Mouse (Mus musculus) cerebellum, postnatal 14 days (tissue): ENCODE data around the gene Serpina16.
"Not testable (repeated sequence)": the region's sequence is repeated elsewhere in the genome, so short reads cannot be mapped to it uniquely, and the experiment has no call there.

Source experiments
- DNase-seq, 2 experiments: peaks; one replicate each; pipeline ENCODE4 v3.0.0; 2021; ENCODE audit warnings: mixed read lengths in 2 of 2

The Serpina16 gene

DNA sequence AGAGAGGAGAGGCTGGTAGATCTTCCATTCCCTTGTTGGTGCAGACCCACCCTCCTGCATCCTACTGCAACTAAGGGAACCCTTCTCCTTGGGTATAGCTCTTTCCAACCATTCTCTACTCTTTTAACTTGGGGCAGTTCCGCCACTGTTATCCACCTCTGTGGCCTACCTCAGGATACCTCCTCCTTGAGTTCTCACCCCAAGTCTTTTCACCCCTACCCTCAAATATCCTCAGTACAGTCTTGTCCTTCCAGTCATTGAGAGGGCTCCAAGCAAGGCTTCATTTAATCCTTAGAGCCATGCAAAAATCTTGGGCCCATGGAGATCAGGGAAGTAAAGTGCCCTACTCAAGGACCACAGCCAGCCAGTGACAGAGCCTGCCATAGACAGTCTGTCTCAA is at the start of gene Serpina16:
TSS of gene Serpina16 (minus strand) at position 101 of the 400 bp plus-strand sequence.
- DNase-seq = no peak

DNA sequence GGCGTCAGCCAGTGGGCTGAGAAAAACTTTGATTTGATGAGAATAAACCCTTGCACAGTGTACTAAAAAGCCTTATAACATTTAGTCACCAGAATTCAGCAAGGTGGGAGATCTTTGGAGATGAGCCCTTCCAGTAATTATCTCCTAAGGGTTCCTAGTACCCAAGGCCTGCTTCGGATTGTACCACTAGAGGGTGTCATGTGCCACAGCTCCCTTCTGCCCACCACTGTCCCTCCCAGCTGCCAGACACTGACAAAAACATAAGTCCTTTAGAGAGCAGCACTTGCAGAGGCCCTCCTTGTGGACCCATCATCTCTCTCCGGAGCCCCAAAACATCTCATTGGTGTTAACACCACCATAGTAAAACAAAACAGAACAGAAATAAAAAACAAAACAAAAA is 35.6 kb upstream of the Serpina16 start:
- no peak for DNase-seq

DNA sequence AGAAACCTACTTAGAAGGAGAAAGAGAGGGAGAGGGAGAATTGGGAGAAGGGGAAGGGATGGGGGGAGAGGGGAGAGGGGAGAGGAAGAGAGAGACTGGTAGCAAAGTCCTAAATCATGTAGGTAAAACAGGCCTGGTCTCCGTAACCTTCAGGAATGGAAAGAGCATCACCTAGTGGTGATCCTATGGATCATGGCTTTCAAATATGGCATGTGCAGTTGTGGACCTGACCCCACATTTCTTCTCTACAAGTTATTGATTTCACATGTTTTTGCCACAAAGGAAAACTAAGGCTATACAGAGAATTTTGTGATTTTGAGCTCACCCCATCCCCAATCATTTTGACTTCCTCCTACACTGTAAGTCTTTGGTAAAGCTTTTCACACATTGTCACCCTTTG is 34.5 kb upstream of the Serpina16 start:
- no peak for DNase-seq

DNA sequence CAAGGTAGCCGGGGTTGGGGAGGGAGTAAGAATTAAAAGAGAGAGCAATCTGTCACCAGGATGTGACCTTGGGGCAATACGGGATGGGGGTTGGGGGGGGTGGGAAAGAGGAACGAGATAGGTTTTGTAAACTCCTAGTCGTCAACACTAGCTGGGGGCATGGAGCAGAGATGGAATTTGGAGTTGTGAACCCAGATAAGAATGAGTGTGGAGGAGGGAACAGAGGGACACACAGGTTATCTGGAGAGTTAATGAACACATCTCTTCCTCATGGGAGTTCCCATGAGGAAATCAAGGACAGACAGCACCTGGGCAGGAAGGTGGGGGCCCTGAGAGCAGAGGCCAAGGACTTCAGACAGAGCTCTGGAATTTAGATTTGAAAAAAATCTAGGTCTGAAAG is 30.2 kb upstream of the Serpina16 start:
- no peak for DNase-seq

DNA sequence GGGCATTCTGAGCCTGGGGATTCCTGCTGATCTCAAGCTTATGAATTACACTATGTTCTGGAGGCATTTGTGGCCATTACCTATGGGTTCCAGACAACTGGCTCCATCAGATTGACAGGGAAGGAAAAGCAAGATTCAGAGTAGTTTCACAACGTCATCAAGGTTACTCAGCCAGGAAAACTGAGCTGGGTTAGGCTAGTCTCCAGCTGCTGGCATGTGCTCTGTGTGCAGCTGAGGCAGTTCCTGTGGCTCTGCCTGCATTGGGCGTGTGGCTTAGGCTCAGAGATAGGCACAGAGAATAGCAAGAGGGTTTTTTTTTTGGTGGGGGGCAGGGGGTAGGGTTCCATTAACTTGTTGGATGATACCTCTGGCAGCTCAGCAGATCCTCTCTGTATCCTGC is 29.6 kb upstream of the Serpina16 start:
- DNase-seq = no peak

DNA sequence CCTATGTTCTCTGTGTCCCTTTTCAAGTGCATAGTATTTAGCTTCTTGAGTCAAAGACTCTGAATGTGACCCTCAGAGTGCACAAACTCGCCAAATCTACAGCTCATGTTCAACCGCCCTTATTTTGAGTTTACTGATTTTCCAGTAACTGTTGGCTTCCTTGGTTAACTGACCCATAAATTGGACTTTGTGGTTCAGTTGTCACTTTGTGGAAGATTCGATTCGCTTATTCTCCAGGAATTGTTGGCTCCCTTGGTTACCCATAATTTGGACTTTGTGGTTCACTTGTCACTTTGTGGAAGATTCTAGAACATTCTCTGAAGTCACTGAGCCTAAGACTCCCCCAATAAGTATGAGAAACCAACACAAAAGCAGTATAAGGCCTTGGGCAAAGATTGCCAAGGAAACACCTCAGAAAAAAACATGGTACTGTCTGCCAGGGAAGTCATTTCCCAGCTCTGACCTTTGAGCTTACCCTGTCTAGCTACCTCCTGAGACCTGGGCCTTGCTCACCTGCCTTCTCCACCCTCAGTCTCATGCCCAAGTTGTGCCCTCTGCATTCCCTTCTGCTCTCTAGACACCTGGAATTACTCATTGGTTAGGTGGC is 24.3 kb upstream of the Serpina16 start:
- no peak for DNase-seq

DNA sequence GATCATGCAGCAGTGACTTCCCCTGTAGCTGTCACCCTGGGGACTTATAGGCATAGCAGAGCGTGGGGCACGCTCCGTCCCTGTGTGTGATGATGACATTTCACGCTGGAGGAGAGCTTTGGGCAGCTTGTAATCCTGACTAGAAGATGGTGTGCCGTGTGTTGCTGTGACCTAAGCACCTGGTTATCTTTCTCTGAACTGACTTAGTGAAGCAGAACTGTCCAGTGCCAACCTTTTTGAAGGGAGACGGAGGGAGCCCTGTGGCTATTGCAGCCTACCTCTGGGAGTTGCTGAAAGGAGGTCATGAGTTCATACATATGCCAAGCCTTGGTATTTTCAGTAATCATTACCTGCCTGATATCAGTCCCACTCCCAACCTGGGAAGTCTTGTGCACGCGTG is 19.5 kb upstream of the Serpina16 start, which contains the start of gene Serpina1f:
TSS of gene Serpina1f (minus strand) at position 101 of the 400 bp plus-strand sequence.
- no peak for DNase-seq

DNA sequence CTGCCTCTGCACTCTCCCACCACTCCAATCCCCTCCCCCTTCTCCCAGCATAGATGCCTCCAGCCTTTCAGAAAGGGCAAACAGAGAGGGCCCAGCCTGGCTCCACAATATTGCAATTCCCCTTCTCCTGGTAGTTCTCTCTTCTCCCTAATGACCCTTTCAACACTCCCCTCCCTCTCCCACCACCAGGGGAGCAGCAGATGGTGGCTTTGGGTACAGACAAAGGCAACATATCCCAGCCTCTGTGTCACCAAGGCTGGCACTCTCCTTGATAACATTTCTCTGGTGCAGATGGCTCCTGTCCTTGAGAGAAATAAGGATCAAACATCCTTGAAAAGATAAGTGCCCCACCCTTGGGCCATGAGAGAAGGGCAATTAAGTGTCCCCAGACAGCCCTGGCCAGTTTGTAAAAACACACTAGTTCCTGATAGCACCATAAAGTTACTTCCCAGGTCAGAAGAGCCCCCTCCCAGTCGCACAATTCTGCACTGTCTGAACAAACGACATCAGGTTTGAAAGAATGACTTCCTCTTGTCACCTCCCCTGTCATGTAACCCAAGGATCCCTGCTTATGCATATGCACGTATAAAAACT is 12.4 kb upstream of the Serpina16 start:
- peak in 1 of 2 experiments; percentile 10 for DNase-seq

DNA sequence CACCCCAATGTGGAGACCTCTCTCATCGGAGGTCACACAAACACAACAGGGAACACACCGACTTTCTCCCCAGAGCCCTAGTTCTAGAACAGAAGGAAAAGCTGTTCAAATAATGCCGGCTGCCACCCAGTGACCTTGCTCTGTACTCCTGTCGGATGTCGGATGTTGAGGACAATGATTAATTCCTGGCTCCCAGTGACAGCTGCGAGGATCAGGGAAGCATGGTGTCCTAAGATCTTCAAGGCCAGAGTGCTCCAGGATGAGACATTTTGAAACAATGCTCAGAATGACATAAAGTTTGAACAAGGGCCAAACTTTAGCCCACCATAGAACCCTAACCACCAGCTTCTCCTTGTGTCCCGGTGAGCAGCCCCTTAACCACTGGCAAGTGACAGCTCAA is 11.1 kb upstream of the Serpina16 start:
- no peak for DNase-seq

DNA sequence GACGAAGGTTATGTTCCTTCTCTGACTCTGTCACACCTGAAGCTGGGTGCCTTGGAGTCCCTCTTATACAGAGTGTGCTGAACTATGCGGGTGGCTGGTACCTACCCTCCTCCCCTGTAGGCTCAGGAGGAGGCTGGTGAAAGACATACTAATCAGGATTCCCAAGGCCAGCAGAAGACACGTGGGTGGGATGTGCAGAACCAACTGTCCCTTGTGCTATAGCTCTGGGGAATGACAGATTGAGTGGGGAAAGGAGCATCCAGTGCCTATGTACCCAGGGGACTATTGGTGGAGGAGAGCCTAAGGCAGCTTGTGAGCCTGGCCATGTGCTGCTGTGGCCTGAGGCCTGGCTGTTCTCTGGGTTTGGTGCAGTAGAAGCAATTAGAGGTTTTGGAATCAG is 10.1 kb upstream of the Serpina16 start:
- DNase-seq = no peak

DNA sequence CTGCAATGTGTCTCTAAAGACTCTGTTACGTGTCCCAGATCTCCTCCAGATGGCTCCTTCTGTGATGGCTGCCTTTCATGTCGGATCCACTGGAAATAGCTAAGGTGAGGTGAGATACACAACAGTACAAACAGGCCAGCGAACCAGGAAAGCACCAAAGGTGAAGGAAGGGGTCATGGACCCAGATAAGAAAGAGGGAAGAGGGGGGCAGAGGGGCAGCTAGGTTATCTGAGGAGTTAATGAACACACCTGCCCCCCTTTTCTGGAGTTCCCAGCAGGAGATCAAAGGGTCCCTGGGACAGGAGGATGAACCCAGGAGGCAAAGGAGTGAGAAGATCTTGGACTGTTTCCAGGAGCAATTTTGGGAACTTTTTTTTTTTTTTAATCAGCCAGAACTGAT is 9.4 kb upstream of the Serpina16 start:
- no peak for DNase-seq

DNA sequence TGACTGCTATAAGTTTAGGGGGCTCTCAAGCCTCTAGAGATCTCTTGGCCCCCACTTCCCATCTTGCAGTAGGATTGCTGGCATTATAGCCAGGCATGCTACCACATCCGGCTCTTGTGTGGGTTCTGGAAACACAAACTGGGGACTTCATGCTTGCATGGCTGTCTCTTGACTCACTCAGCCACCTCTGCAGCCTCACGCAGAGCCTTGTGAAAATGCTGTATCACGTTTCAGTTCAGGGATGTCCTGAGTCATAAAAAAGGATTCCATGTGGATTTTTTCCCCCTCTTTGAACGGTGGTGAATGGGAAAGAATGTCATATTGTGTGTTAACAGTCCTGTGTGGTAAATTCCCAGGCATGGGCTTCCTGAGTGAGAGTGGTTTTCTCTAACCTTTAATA is 7.8 kb upstream of the Serpina16 start:
- no peak for DNase-seq

DNA sequence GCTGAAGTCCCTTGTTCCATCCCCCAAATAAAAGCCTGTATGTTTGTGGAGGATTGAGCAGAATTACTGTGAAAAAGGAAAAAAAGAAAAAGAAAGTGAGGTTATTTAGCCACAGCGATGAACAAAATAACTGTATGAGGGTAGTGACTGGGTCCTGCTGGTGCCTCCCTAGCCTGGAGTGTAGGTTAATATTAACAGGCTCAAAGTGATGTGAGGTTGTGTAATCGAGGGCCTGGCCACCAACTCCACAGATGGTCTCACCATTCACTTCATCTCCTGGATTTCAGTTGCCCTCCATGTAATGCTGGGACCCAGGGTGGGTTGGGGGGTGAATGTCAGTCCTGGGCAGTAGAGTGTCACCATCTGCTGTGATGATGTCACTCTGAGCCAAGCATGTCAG is 5.8 kb upstream of the Serpina16 start:
- no peak for DNase-seq

DNA sequence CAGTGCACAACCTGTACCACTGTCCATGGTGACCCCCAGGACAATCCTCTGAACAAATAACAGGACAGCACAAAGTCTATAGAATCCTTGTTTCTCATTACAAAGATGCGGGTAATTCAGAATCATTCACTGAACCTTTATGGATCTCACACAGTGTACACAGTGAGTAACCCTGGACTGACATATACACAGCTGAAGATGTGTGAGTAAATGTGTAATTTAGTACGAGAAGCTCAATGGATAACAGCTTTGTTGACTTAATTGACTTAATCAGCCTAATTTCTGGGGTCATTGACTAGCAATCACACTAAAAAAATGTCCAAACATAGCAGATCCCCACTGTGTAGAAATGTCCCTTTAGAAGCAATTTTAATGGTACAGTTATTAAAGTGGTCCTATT is 5.2 kb upstream of the Serpina16 start:
- DNase-seq = no peak

DNA sequence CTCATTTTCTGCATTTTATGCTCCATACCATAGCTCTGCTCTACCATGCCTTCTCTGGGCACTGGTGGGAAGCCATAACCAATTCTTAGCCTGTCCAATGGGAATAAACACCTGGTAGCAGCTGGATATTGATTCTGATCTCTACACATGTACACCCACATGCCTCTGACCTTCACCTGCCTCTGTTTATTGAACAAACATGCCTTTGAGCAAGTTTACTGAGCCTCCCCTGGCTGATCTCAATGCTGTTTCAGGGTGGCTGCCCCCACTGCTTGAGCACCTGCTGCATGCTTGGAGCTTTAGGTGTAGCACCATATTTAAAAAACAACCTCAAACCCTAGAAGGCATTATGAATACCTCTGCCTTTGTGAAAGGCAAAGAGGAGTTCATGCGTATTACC is 3.9 kb upstream of the Serpina16 start:
- not testable (repeated sequence) for DNase-seq

DNA sequence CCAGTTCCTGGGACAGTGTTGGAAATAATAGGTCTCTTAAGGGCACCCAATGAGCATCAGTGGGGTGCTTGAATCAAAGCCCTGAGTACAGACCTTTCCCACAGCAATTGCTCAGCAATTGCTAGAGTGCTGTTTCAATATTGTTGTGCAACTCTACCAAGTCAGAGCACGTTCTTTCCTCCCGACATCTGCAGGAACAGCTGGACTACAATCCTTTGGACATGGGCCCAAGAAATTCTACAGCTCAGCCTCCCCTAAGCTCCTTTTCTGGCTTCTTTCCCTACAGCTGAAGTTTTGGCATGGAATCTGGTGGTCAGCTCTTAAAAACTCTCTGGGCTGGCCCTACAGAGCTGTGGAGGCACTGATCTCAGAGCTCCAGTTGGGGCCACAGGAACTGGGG is 2.8 kb downstream of the Serpina16 start:
- no peak for DNase-seq

DNA sequence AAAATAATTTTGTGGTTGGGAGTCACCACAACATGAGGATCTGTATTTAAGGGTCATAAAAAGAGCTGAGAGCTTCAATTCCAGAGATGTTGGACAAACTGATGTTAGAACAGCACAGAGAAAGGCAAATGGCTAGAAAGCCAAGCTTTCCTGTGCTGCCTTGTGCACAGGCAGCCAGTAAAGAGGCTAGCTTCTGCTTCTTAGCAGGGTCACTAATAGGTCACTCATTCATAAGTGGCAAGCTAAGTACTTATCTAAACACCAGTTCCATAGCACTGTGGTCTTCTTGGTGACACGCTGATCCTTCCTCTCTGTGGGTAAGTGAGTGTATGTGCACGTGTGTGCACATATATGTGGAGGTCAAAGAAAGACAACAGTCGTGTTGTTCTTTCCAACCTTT is 4.5 kb downstream of the Serpina16 start:
- DNase-seq = no peak

DNA sequence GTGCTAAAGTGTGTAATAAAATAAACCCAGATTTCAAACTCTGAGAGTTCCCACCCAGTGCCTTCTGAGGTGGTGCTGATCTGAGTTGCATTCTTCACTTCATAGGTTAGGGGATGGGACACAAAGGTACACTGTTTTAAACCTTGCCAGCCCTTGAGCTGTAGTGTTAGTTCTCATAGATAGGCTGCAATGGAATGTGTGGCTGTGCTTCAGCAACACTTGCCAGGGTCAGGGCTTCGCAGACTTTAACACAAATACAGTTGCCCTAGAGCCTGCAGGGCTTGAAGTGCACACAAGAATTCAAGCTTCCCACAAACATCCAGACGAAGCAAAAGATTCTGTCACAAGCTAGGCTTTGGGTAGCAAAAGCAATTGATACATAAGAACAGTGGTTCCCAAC is 5.0 kb downstream of the Serpina16 start:
- DNase-seq = no peak

DNA sequence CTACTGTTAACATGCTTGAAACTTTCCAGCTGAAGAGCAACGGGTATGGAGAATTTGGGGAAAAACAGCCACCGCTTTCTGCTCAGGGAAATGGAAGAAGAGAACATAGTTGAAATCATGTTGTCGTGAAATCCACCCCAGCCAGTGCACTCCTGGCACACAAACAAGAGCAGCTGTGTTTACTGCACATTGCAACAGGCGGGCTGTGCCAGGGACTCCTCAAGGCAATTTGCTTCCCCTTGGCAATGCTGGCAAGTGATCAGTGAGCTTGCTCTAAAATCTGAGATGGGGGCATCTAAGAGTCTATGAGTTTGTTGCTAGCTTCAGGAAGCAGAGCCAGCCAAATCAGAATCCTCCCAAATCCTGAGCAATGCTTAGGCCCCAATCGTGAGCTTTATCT is 5.6 kb downstream of the Serpina16 start:
- peak; percentile 25 to 39 for DNase-seq

DNA sequence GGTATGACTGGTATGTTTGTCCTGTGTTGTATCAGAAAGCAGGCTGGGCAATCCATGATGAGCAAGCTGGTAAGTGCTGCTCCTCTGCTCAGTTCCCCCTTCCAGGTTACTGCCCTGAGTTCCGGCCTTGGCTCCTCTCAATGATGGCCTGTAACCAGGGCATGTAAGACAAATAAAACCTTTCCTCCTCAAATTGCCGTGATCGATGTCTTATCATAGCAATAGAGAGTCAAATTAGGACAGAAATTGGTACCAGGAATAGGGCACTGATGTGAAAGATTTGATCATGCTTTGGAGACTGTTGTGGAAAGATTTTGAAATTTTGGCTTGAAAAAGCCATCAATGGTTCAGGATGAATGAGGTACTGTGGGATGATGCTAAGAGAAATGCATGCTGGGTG is 10.7 kb downstream of the Serpina16 start:
- DNase-seq = no peak

DNA sequence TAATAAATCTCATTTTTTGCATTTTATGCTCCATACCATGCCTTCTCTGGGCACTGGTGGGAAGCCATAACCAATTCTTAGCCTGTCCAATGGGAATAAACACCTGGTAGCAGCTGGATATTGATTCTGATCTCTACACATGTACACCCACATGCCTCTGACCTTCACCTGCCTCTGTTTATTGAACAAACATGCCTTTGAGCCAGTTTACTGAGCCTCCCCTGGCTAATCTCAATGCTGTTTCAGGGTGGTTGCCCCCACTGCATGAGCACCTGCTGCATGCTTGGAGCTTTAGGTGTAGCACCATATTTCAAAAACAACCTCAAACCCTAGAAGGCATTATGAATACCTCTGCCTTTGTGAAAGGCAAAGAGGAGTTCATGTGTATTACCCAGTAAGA is 13.9 kb downstream of the Serpina16 start:
- not testable (repeated sequence) for DNase-seq

DNA sequence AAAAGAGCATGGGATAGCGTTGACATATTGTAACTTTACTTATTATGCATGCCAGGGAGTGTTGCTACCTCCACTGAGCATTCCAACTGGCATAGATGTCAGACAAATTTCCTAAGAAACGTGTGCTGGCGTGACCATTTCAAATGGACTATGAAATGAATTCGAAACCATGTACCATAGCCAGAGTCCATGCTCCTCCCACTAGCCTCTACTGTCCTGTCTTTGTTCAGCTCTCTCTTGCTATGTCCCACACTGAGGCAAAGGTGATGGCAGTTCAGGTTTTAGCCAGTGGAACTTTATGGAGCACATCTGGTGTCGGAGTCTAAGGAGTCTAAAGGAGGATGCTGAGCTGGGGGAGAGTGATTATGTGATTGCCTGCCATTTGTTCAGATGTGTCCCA is 15.9 kb downstream of the Serpina16 start:
- no peak for DNase-seq

DNA sequence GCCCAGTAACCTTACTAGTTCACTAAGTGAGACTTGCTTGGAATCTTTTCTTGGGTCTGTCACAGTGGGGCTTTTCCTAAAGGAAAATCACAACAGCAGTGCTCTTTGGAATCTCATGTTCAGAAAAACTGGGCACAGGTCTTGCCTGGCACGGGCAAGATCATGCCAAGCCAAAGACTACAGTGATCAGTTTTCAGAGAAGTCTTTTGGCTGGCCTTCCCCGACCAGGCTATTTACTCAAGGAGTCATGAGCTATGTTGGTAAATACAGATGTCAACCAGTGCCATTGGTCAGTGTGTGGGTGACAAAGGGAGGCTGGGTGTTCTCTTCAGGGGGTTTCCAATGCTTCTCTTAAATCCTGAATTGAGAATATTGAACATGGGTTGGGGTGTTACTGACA is 16.8 kb downstream of the Serpina16 start:
- no peak for DNase-seq

DNA sequence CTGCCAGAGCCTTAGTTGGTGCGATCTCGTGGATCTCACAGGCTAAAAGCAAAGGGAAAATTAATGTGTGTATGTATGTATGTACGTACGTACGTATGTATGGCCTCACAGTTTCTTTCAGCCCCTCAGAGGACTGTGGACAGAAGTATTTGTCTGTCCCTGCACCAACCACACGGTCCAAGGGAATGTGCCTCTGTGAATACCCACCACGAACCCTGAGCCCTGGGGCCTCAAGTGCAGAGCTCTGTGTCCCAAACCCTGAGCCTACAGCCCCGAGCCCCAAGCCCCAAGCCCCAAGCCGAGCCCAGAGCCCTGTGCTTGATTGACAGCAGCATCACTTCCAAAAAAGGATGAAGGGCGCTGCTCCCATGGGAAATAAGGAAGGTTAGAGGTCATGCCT is 17.9 kb downstream of the Serpina16 start:
- no peak for DNase-seq
